Mouse (Mus musculus) mature B cell (primary cell): ENCODE results near the gene Atp1a3.

Experiments
- in situ Hi-C: fragments of 300-500 bp; cut with MboI; formaldehyde crosslinking; loops from 2 replicates; pipeline ENCODE4 v1.14.3; 2019

Atp1a3 gene

DNA sequence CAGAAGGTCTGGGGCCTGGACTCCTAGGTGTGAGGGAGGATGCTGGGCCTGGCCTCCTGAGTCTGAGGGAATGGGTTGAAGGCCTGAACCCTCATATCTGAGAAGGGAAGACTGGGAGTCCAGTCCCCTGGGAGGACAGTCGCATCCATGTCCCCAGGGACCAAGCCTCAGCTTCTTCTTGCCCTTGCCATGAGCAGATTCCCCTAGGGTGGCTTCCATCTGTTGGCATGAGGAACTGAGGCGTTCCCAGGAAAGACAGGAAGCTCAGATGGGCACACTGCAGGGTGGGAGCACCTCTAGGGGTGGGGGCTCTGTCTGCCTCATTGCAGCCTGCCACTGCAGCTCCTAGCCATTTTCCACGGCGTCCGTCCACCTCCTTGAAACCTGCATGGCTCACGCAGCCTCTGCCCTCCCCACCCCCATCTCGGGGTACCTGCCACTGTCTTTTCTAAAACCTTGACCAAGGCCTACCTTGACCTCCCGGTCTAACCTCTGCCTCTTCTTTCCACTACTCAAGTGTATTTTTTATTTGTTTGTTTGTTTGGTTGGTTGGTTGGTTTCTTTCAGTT lies 1.9 kb downstream of the Atp1a3 start:
- in situ Hi-C loops, result no loop called here

- in situ Hi-C loops, result no loop called here
These were observed 2.5 kb downstream of the Atp1a3 start for GRCm38 (mm10) chr7:25003291-25003690.

DNA sequence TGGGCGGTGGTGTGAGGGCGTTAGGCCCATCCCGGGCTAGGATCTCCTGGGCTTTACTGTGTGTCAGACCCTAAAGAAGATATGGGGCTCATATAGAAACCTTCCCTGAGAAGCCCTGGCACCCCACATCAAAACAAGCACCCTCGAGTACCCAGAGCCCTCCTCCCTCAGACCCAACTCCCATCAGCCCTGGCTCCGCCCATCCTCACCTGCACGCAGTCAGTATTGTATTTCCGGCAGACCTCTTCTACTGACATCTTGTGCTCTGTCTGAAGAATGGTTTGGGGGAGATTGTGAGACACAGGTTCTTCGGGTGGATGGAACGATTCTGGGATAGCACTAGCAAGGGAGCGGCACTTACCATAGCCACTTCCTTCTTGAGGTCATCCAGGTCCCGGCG lies 5.0 kb downstream of the Atp1a3 start:
- in situ Hi-C loops, result no loop called here

- in situ Hi-C loops, result no loop called here
These were observed 5.5 kb downstream of the Atp1a3 start for GRCm38 (mm10) chr7:25000211-25000610.

GRCm38 (mm10) chr7:24993081-24993480 lies 12.7 kb downstream of the Atp1a3 start:
- in situ Hi-C loops, result no loop called here

- in situ Hi-C loops, result no loop called here
These were observed 15.3 kb downstream of the Atp1a3 start for GRCm38 (mm10) chr7:24990478-24990877.

DNA sequence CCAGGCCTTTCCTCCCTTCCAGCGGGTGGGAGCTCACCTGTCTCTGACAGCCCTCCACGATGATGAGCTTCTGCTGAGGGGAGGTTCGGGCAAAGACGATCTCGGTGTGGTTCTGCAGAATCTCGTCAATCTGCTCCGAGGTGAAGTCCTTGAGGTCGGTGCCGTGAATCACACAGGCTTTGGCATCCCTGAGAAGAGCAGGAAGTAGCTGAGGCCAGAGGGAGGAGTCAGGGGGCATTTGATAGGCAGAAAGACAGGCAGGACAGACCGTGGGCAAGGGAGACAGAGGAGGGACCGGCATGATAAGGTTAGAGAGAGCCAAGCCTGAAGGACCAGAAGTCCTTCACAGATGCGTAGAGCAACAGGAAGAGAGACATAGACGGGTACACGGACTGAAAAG lies 17.8 kb downstream of the Atp1a3 start:
- in situ Hi-C loops, result no loop called here

- in situ Hi-C loops, result no loop called here
These were observed 20.0 kb downstream of the Atp1a3 start for GRCm38 (mm10) chr7:24985799-24986198.

- in situ Hi-C loops, result no loop called here
These were observed 21.5 kb downstream of the Atp1a3 start for GRCm38 (mm10) chr7:24984307-24984706.

GRCm38 (mm10) chr7:24983396-24983795 lies 22.4 kb downstream of the Atp1a3 start:
- in situ Hi-C loops, result no loop called here

- in situ Hi-C loops, result no loop called here
These were observed 25.3 kb downstream of the Atp1a3 start for GRCm38 (mm10) chr7:24980439-24980838.

DNA sequence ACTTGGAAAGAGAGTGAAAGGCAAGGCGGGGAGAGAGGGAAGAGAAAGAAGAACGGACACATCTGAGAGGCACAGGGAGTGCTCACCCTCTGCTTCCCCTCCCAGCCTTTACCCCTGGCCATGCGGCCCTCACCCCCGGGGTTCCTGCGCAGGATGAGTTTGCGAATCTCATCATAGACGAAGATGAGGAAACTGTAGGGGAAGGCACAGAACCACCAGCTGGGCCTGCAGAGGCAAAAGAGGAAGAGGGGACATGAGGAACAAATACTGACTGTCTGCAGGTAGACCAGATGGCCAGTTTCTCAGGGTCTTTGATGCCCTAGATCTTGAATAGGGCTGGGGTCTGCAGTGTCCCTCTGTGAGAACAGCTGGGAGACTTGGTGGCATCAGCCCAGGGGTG lies 27.0 kb downstream of the Atp1a3 start:
- in situ Hi-C loops, result no loop called here

DNA sequence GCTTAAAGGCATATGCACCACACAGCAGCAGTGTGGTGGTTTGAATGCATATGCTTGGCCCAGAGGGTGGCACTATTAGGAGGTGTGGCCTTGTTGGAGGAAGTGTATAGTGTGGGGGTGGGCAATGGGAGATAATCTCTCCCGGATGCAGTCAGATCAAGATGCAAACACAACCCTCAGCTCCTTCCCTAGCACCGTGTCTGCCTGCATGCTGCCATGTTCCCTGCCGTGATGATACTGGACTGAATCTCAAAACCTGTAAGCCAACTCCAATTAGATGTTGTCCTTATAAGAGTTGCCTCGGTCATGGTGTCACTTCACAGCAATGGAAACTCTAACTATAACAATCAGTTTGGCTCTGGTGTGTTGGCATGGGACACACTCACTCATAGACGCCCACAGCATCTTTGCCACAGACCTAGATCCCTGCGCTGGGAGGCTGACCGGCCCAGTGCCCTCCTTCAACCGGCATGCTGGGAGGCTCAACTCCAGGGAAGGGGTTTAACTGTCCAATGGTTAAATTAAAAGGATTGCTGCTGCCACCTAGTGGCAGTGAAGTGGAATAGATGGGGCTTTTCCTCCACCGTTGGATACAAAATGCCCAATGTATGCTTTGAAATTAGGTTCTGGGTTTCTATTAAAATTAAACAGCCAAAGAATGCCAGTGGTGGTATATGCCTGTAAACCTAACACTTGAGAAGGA lies 30.7 kb downstream of the Atp1a3 start:
- in situ Hi-C loops, result no loop called here

- in situ Hi-C loops, result no loop called here
These were observed 31.9 kb downstream of the Atp1a3 start for GRCm38 (mm10) chr7:24973902-24974301.

DNA sequence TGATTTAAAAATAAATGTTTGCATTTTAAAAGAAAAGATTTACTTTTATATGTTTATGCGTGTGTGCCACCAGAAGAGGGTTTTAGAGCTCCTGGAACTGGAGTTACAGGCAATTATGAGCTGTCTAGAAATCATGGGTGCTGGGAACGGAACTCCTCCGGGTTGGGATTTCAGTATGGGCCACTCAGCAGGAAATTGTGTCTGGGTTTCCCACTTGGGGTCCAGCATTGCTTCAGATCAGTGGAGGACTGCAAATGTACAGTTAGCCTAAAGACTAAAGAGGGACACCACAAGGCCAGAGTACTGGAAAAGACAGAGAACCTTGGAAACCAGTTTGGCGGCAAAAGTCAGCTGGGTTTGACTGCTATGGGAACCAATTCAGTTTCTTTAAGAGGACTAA lies 32.5 kb downstream of the Atp1a3 start:
- in situ Hi-C loops, result no loop called here

GRCm38 (mm10) chr7:24971972-24972893 lies 33.5 kb downstream of the Atp1a3 start, which contains the start of gene Rabac1:
Gene Rabac1, minus strand, starts transcription at chr7:24972754.
- in situ Hi-C loops, result no loop called here

GRCm38 (mm10) chr7:24971261-24971971 lies 34.3 kb downstream of the Atp1a3 start:
- in situ Hi-C loops, result no loop called here

DNA sequence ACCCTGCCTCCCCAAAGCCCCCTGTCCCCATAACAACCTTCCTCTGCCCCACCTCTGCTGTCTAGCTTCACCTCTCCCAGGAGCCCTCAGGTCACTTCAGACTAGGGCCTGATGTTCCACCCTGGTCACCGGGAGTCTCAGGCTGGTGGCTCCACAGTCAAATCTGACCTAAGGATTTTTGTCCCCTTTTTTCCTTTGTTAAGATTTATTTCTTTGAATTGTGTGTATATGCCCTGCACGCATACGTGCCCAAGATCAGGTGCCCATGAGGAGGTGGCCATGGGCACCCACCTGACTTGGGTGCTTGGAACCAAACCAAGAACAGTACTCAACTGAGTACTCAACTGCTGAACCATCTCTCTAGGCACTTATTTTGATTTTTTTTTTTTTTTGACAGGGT lies 35.4 kb downstream of the Atp1a3 start:
- in situ Hi-C loops, result no loop called here

- in situ Hi-C loops, result loop anchor here (5.0 kb wide), 2 partner anchors 68 to 148 kb away; partner anchors contain the start of gene Arhgef1
These were observed 36.0 kb downstream of the Atp1a3 start for GRCm38 (mm10) chr7:24969805-24970204.

- in situ Hi-C loops, result loop anchor here (5.0 kb wide), 2 partner anchors 66 to 146 kb away; partner anchors contain the start of gene Arhgef1
These were observed 37.3 kb downstream of the Atp1a3 start for GRCm38 (mm10) chr7:24968463-24968862.

DNA sequence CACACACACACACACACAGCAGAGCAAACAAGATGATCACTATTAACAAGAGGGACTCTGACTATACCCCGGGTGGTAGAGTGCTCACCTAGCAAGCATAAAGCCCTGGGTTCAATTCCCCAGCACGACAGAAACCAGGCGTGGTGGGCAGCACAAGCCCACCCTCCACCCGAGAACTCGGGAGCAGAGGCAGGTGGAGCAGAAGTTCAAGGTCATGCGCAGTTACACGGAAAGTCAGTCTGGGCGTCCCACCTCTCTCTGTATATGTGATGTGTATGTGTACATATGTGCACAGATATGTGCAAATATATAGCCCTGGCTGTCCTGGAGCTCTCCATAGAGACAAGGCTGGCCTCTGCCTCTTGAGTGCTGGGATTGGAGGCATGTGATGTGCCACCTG lies 37.8 kb downstream of the Atp1a3 start:
- in situ Hi-C loops, result loop anchor here (5.0 kb wide), 2 partner anchors 66 to 146 kb away; partner anchors contain the start of gene Arhgef1
